Mouse (Mus musculus) heart, embryonic 11.5 days (tissue): ENCODE measurements at regions not wholly inside any gene's neighbourhood (a gene's known extent, or its start where the extent isn't known, plus 50 kb on each side); places are given as distances from the start of the nearest gene placed in this dataset.

ENCODE experiments used
- ATAC-seq: fragments of 200-750 bp; cut with Nextera tagmentation; replicated peaks from 2 replicates; pipeline ENCODE4 v1.8.0; 2017; ENCODE audit warnings: moderate library complexity; ENCODE audit not compliant: insufficient number of reproducible peaks, low FRiP score, low TSS enrichment
- H3K27ac ChIP-seq: fragments of 300-500 bp; sonication (generic); 2 replicates; pipeline ENCODE4 v1.5.1; 2014; ENCODE audit warnings: mild to moderate bottlenecking, low read depth, low read length
- H3K27me3 ChIP-seq: fragments of 300-500 bp; sonication (generic); 2 replicates; pipeline ENCODE4 v1.6.1; 2014; ENCODE audit warnings: mild to moderate bottlenecking, low read length, mixed read lengths; ENCODE audit not compliant: control insufficient read depth, insufficient read depth
- H3K36me3 ChIP-seq: fragments of 300-500 bp; sonication (generic); 2 replicates; pipeline ENCODE4 v1.6.1; 2014; ENCODE audit warnings: mild to moderate bottlenecking, low read length, moderate library complexity, mixed read lengths; ENCODE audit not compliant: control insufficient read depth, insufficient read depth
- H3K4me1 ChIP-seq: fragments of 300-500 bp; sonication (generic); 2 replicates; pipeline ENCODE4 v1.6.1; 2014; ENCODE audit warnings: low read length; ENCODE audit not compliant: control insufficient read depth, insufficient read depth
- H3K4me2 ChIP-seq: fragments of 300-500 bp; sonication (generic); 2 replicates; pipeline ENCODE4 v1.6.1; 2014; ENCODE audit warnings: mild to moderate bottlenecking, moderate library complexity
- H3K4me3 ChIP-seq: fragments of 300-500 bp; sonication (generic); 2 replicates; pipeline ENCODE4 v1.5.1; 2014; ENCODE audit warnings: low read depth, low read length
- H3K9ac ChIP-seq: fragments of 300-500 bp; sonication (generic); 2 replicates; pipeline ENCODE4 v1.6.1; 2014; ENCODE audit warnings: mild to moderate bottlenecking, low read depth, low read length, moderate library complexity
- H3K9me3 ChIP-seq: fragments of 300-500 bp; sonication (generic); replicated peaks from 2 replicates; pipeline ENCODE4 v1.6.1; 2016; ENCODE audit warnings: low read length; ENCODE audit not compliant: control insufficient read depth
- WGBS: fragments of 180-500 bp; shearing (Covaris S2); extraction: QIAGEN DNeasy Blood & Tissue Kit; methylation state at CpG from one replicate; pipeline ENCODE4 v1.1.7; 2014; ENCODE audit not compliant: insufficient replicate concordance; 5-methylcytosine and 5-hydroxymethylcytosine counted together

- Histone ChIP-seq H3K27ac (no peak overlapping the region), H3K36me3 (no peaks in the 10 kb centered on the region), H3K4me2 (no peak overlapping the region), H3K4me3 (no peak overlapping the region), H3K27me3 (no peaks in the 10 kb centered on the region), H3K4me1 (no peaks in the 10 kb centered on the region), H3K9ac (no peak overlapping the region), H3K9me3 (no peaks in the 10 kb centered on the region)
- WGBS, result 81% methylated on average over 9 of the region's 9 CpGs
- no peak for ATAC-seq
Measured at GRCm38 (mm10) chr1:187531349-187531922, 77.2 kb upstream of the Esrrg start.

- ATAC-seq, result no peak
- WGBS, result 79% methylated on average over 5 of the region's 5 CpGs
- H3K4me2 ChIP-seq, result no peak overlapping the region
Measured at GRCm38 (mm10) chr1:187536263-187536662, 72.3 kb upstream of the Esrrg start.

GRCm38 (mm10) chr1:187556718-187557117, 51.9 kb upstream of the Esrrg start:
- Histone ChIP-seq H3K4me3 (no peak overlapping the region), H3K4me1 (no peaks in the 10 kb centered on the region), H3K27me3 (no peaks in the 10 kb centered on the region), H3K27ac (no peak overlapping the region), H3K4me2 (no peak overlapping the region), H3K9ac (no peak overlapping the region), H3K36me3 (no peaks in the 10 kb centered on the region), H3K9me3 (no peaks in the 10 kb centered on the region)
- WGBS, result 88% methylated on average over 3 of the region's 3 CpGs
- ATAC-seq, result no peak

More at GRCm38 (mm10) chr1:187536263-187536662, 72.3 kb upstream of the Esrrg start:
- Histone ChIP-seq H3K36me3 (no peaks in the 10 kb centered on the region), H3K4me3 (no peak overlapping the region), H3K9ac (no peak overlapping the region), H3K27ac (no peak overlapping the region), H3K9me3 (no peaks in the 10 kb centered on the region), H3K4me1 (no peaks in the 10 kb centered on the region), H3K27me3 (no peaks in the 10 kb centered on the region)
